Mouse (Mus musculus) bone marrow macrophage, adult 2 months (primary cell): ENCODE results near the gene Tmem81.

Experiments used
- CTCF ChIP-seq: IDR thresholded peaks from 2 replicates; pipeline ENCODE4 v1.5.1; 2012; ENCODE audit warnings: low read depth, mild to moderate bottlenecking, low read length, moderate library complexity
- POLR2A ChIP-seq: IDR thresholded peaks from 2 replicates; pipeline ENCODE4 v1.6.1; 2012; ENCODE audit warnings: mild to moderate bottlenecking, low read depth, low read length, borderline replicate concordance

GRCm38 (mm10) chr1:132505155-132505554, 875 bp upstream of the Tmem81 start:
- TF ChIP-seq CTCF, result no peak
- no peak for TF ChIP-seq POLR2A
